Mouse (Mus musculus) cerebellum, adult 2 months (tissue): ENCODE measurements around the gene 4930447C04Rik. TPM values are rescaled to one million over a fixed set of nuclear protein-coding genes. Genes with fewer than 3 reads are reported as not detected.

Source experiments
- DNase-seq, 2 experiments: peaks; one replicate each; pipeline ENCODE4 v3.0.0; 2021
- H3K27ac ChIP-seq: fragments of 200-500 bp; 2 replicates; pipeline ENCODE4 v1.5.1; 2012; ENCODE audit warnings: low read length, control low read depth, inconsistent platforms; ENCODE audit not compliant: insufficient read depth
- H3K27me3 ChIP-seq: fragments of 200-500 bp; 2 replicates; pipeline ENCODE4 v1.6.1; 2012; ENCODE audit warnings: inconsistent platforms, mild to moderate bottlenecking, low read length, moderate library complexity; ENCODE audit not compliant: control insufficient read depth, insufficient read depth
- H3K4me1 ChIP-seq: fragments of 200-500 bp; 2 replicates; pipeline ENCODE4 v1.6.1; 2011; ENCODE audit warnings: low read length; ENCODE audit not compliant: control insufficient read depth, insufficient read depth
- H3K4me3 ChIP-seq: fragments of 200-500 bp; replicated peaks from 2 replicates; pipeline ENCODE3; 2011; ENCODE audit warnings: mild to moderate bottlenecking, low read depth, low read length, control low read depth; ENCODE audit not compliant: insufficient read depth
- CTCF ChIP-seq: fragments of 200-500 bp; IDR thresholded peaks from 2 replicates; pipeline ENCODE4 v1.5.1; 2011; ENCODE audit warnings: low read depth, mild to moderate bottlenecking, control low read depth, low read length, moderate library complexity, borderline replicate concordance; ENCODE audit not compliant: insufficient read depth
- POLR2A ChIP-seq: fragments of 200-500 bp; IDR thresholded peaks from 2 replicates; pipeline ENCODE4 v1.6.1; 2011; ENCODE audit warnings: low read length, control low read depth, borderline replicate concordance; ENCODE audit not compliant: insufficient read depth
- WGBS: fragments of 180-500 bp; shearing (Covaris S2); methylation state at CpG from one replicate; pipeline ENCODE4 v1.1.7; 2018; 5-methylcytosine and 5-hydroxymethylcytosine counted together
- polyA plus RNA-seq: library from polyadenylated mRNA; depleted of rRNA; stranded (reverse); fragments of >200 nt; gene quantifications from 2 replicates; pipeline ENCODE4 v1.2.3, GENCODE M21; 2012; rRNA removed

Gene 4930447C04Rik
- 6.1 and 9.1 TPM in 2 replicates for polyA plus RNA-seq

GRCm38 (mm10) chr12:72940071-72940821 lies at the start of gene 4930447C04Rik:
Gene 4930447C04Rik, minus strand, starts transcription at chr12:72940774.
- Histone ChIP-seq H3K27me3 (peaks cover 24% of the 10 kb centered on the region; the same call in 1 of the 2 replicates), H3K27ac (no peak within 1 kb of the TSS), H3K4me1 (no peaks in the 10 kb centered on the region), H3K4me3 (no peak within 1 kb of the TSS)
- 3% methylated on average over 39 of the region's 39 CpGs for WGBS
- DNase-seq = no peak
- TF ChIP-seq POLR2A = no peak
- no peak for TF ChIP-seq CTCF

- Histone ChIP-seq H3K4me1 (no peaks in the 10 kb centered on the region), H3K27me3 (no peaks in the 10 kb centered on the region; the same call in 1 of the 2 replicates), H3K27ac (no peak overlapping the region), H3K4me3 (no peak overlapping the region)
- TF ChIP-seq POLR2A (no peak), CTCF (no peak)
- 80% methylated on average over 8 of the region's 8 CpGs for WGBS
- DNase-seq = no peak
These were observed 42.7 kb upstream of the 4930447C04Rik start for GRCm38 (mm10) chr12:72983071-72983857.

- no peak for TF ChIP-seq CTCF
- TF ChIP-seq POLR2A = no peak
- no peak overlapping the region for H3K27ac ChIP-seq
- no peaks in the 10 kb centered on the region for H3K4me1 ChIP-seq
- no peak overlapping the region for H3K4me3 ChIP-seq
- 88% methylated on average over 10 of the region's 10 CpGs for WGBS
- DNase-seq = no peak
- H3K27me3 ChIP-seq = no peaks in the 10 kb centered on the region; the same call in 1 of the 2 replicates
These were observed 42.0 kb upstream of the 4930447C04Rik start for GRCm38 (mm10) chr12:72982616-72983015.

GRCm38 (mm10) chr12:72979236-72979635 lies 38.7 kb upstream of the 4930447C04Rik start:
- 74% methylated on average over 5 of the region's 5 CpGs for WGBS
- H3K27me3 ChIP-seq = no peaks in the 10 kb centered on the region; the same call in 1 of the 2 replicates
- DNase-seq = no peak
- H3K27ac ChIP-seq = no peak overlapping the region
- no peak overlapping the region for H3K4me3 ChIP-seq
- no peaks in the 10 kb centered on the region for H3K4me1 ChIP-seq
- TF ChIP-seq POLR2A (no peak), CTCF (no peak)

GRCm38 (mm10) chr12:72977851-72978250 lies 37.3 kb upstream of the 4930447C04Rik start:
- 88% methylated on average over 3 of the region's 3 CpGs for WGBS
- TF ChIP-seq POLR2A = no peak
- no peak for TF ChIP-seq CTCF
- no peak overlapping the region for H3K27ac ChIP-seq

GRCm38 (mm10) chr12:72976718-72977117 lies 36.1 kb upstream of the 4930447C04Rik start:
- DNase-seq = peak; percentile 51 to 61
- H3K4me3 ChIP-seq = no peak overlapping the region
- H3K27me3 ChIP-seq = no peaks in the 10 kb centered on the region; the same call in 1 of the 2 replicates
- H3K27ac ChIP-seq = no peak overlapping the region
- H3K4me1 ChIP-seq = no peaks in the 10 kb centered on the region
- WGBS = 2% methylated on average over 12 of the region's 12 CpGs
- TF ChIP-seq POLR2A (no peak), CTCF (peak; percentile 85)

More at GRCm38 (mm10) chr12:72977851-72978250, 37.3 kb upstream of the 4930447C04Rik start:
- DNase-seq = no peak
- Histone ChIP-seq H3K4me1 (no peaks in the 10 kb centered on the region), H3K27me3 (no peaks in the 10 kb centered on the region; the same call in 1 of the 2 replicates), H3K4me3 (no peak overlapping the region)

GRCm38 (mm10) chr12:72976172-72976571 lies 35.6 kb upstream of the 4930447C04Rik start:
- H3K4me1 ChIP-seq = no peaks in the 10 kb centered on the region
- 17% methylated on average over 7 of the region's 7 CpGs for WGBS
- TF ChIP-seq POLR2A = no peak
- TF ChIP-seq CTCF = no peak
- H3K4me3 ChIP-seq = no peak overlapping the region
- DNase-seq = no peak
- no peaks in the 10 kb centered on the region; the same call in 1 of the 2 replicates for H3K27me3 ChIP-seq
- no peak overlapping the region for H3K27ac ChIP-seq
